ENCODE assay signal across 8 mouse cellular contexts in genomic region chr9:61914203-61914916, GRCm38 (mm10). TPM values are rescaled to one million over a fixed set of nuclear protein-coding genes. Genes with fewer than 3 reads are reported as not detected.
DNase-seq lines count a peak whose midpoint lies in the region; ATAC-seq and TF ChIP-seq lines count a peak whose summit lies in the region.

Gene Rplp1, minus strand, starts transcription at chr9:61914542.

- intact Hi-C loops in heart, postnatal 25 days (cut with DNase I), result loop anchor here (2.0 kb wide), 1 partner anchor 30 kb away; no protein-coding TSS in a partner anchor

- WGBS in forebrain, embryonic 15.5 days, result under 1% methylated on average over 70 of the region's 70 CpGs
- under 1% methylated on average over 70 of the region's 70 CpGs for WGBS in lung, adult 2 months

- H3K27ac ChIP-seq in ES-E14 (ENCODE audit: insufficient read depth, low read depth, low read length, poor library complexity, severe bottlenecking), result peak within 1 kb of the TSS; percentile 82
- H3K27ac ChIP-seq in forebrain, embryonic 15.5 days (replicated peaks), result peak within 1 kb of the TSS; percentile 96

- H3K4me1 ChIP-seq in ES-E14 (ENCODE audit: control insufficient read depth in 2 of 2, insufficient read depth in 2 of 2, low read length in 2 of 2, poor library complexity in 1 of 2), result peaks cover 0 to 3% of the 10 kb centered on the region in 2 experiments; a peak in 1 of 4 replicates
- H3K4me1 ChIP-seq in forebrain, embryonic 15.5 days, result peaks cover 28% of the 10 kb centered on the region
- H3K4me1 ChIP-seq in lung, adult 2 months (ENCODE audit: control insufficient read depth, insufficient read depth, low read length), result 0 out of 2 replicates have a peak, but pooled peaks cover 4% of the 10 kb centered on the region

- no peak for TF ChIP-seq CTCF in lung, adult 2 months (IDR thresholded peaks at IDR 0.05; ENCODE audit: insufficient read depth, low read length)

- H3K9me3 ChIP-seq in ES-E14 (ENCODE audit: control insufficient read depth, insufficient read depth, low read depth, low read length), result no peaks in the 10 kb centered on the region
- H3K9me3 ChIP-seq in forebrain, embryonic 15.5 days, result no peaks in the 10 kb centered on the region

- peak; percentile 93 for DNase-seq in ES-E14 (ENCODE audit: low read depth, low spot score)
- DNase-seq in cerebellum, adult 11-12 months, result peak; percentile 96
- peak; percentile 95 for DNase-seq in heart, postnatal 25 days (ENCODE audit: low spot score)
- peak; percentile 96 to 98 for DNase-seq in layer of hippocampus, adult 18-20 months (ENCODE audit: low spot score in 2 of 2)
- DNase-seq in lung, adult 2 months, result peak; percentile 96
- DNase-seq in thymus, adult 18-20 months, result peak; percentile 95 to 96

- H3K9ac ChIP-seq in ES-E14 (ENCODE audit: insufficient read depth, low read depth, low read length, poor library complexity, severe bottlenecking), result peak within 1 kb of the TSS; percentile 93
- H3K9ac ChIP-seq in forebrain, embryonic 15.5 days (replicated peaks), result peak within 1 kb of the TSS; percentile 63

- H3K4me3 ChIP-seq in ES-E14 (ENCODE audit: insufficient read depth in 1 of 2, low read depth in 1 of 2, low read length in 2 of 2, poor library complexity in 1 of 2, severe bottlenecking in 1 of 2), result peak within 1 kb of the TSS; percentile 74 to 83
- H3K4me3 ChIP-seq in forebrain, embryonic 15.5 days, result peak within 1 kb of the TSS; percentile 59
- H3K4me3 ChIP-seq in lung, adult 2 months (replicated peaks; ENCODE audit: extremely low read depth, low read depth, low read length), result peak within 1 kb of the TSS; percentile 78

- peak; percentile 92 for TF ChIP-seq POLR2A in lung, adult 2 months (IDR thresholded peaks at IDR 0.05; ENCODE audit: borderline replicate concordance, extremely low read depth, low read depth, low read length)

- peaks cover 37% of the 10 kb centered on the region for H3K36me3 ChIP-seq in ES-E14 (ENCODE audit: control insufficient read depth, insufficient read depth, low read length, poor library complexity, severe bottlenecking)
- peaks cover 26% of the 10 kb centered on the region for H3K36me3 ChIP-seq in forebrain, embryonic 15.5 days

- ATAC-seq in forebrain, embryonic 15.5 days (replicated peaks), result peak; percentile 98
- peak; percentile 96 for ATAC-seq in neutrophil, adult 5-6 weeks (ENCODE audit: extremely low read depth, insufficient number of reproducible peaks, low FRiP score, poor library complexity, severe bottlenecking)

- in situ Hi-C loops in ES-E14 (cut with MboI; ENCODE audit: low sequenced_read_pairs in 2 of 2, unreplicated experiment in 2 of 2), result no loop called here

- H3K4me2 ChIP-seq in forebrain, embryonic 15.5 days (replicated peaks), result peak within 1 kb of the TSS; percentile 89

- H3K27me3 ChIP-seq in forebrain, embryonic 15.5 days, result no peaks in the 10 kb centered on the region

TF ChIP-seq in ES-E14, 5 proteins besides CTCF, POLR2A, EP300 and RAD21:
- TF ChIP-seq HCFC1 (IDR thresholded peaks at IDR 0.05; ENCODE audit: borderline replicate concordance, insufficient read depth, low read length), result peak; percentile 12
- no peak for TF ChIP-seq MAFK (IDR thresholded peaks at IDR 0.05; ENCODE audit: insufficient read depth, low read depth, low read length)
TF ChIP-seq in ES-E14: peak in this region for 1.

RNA-seq across cellular contexts. Expression of gene Rplp1, which starts in this region (rescaled TPM):
- total RNA-seq in ES-E14 (2012; rRNA removed), result 9,468 and 9,830 TPM in 2 replicates
- polyA plus RNA-seq in forebrain, embryonic 15.5 days (2015; fragmentation: Nextera tagmentation; extraction: Ambion mirVana), result 859 and 881 TPM in 2 replicates
- total RNA-seq in heart, postnatal 25 days (2021), result 1,000 to 10,000 TPM; 1,445 to 1,467 TPM
- total RNA-seq in layer of hippocampus, adult 18-20 months (2021), result 1,000 to 10,000 TPM; 1,684 to 1,728 TPM
- polyA plus RNA-seq in lung, adult 2 months (2012; rRNA removed), result 6,011 and 7,617 TPM in 2 replicates
- 1,424 and 2,460 TPM in 2 replicates for total RNA-seq in neutrophil, adult 5-6 weeks (2017)

Comparison
In these comparisons a context has a peak if more than half of its experiments do, and no peak if none do; other contexts are left out.
1. Peak in every context shown above with its lines: DNase-seq, ATAC-seq, H3K4me3 ChIP-seq and H3K27ac ChIP-seq.